Mouse (Mus musculus) hindbrain, embryonic 10.5 days (tissue): ENCODE measurements around the gene Fam241a. TPM values are rescaled to one million over a fixed set of nuclear protein-coding genes. Genes with fewer than 3 reads are reported as not detected.

Source experiments
- DNase-seq: peaks from one replicate; pipeline ENCODE4 v3.0.0-alpha.2; 2017; ENCODE audit warnings: low spot score
- H3K27ac ChIP-seq: fragments of 300-500 bp; sonication (generic); 2 replicates; pipeline ENCODE4 v1.5.1; 2016; ENCODE audit warnings: mild to moderate bottlenecking, moderate library complexity
- H3K27me3 ChIP-seq: fragments of 300-500 bp; sonication (generic); 2 replicates; pipeline ENCODE4 v1.6.1; 2016; ENCODE audit warnings: mild to moderate bottlenecking; ENCODE audit not compliant: poor library complexity, insufficient read depth, severe bottlenecking
- H3K36me3 ChIP-seq: fragments of 300-500 bp; sonication (generic); 2 replicates; pipeline ENCODE4 v1.6.1; 2016; ENCODE audit warnings: mild to moderate bottlenecking, moderate library complexity
- H3K4me1 ChIP-seq: fragments of 300-500 bp; sonication (generic); replicated peaks from 2 replicates; pipeline ENCODE4 v1.6.1; 2016; ENCODE audit warnings: mild to moderate bottlenecking
- H3K4me3 ChIP-seq: fragments of 300-500 bp; sonication (generic); 2 replicates; pipeline ENCODE4 v1.5.1; 2016; ENCODE audit warnings: mild to moderate bottlenecking, moderate library complexity
- H3K9me3 ChIP-seq: fragments of 300-500 bp; sonication (generic); 2 replicates; pipeline ENCODE4 v1.6.1; 2016; ENCODE audit warnings: mild to moderate bottlenecking, moderate library complexity
- WGBS: fragments of 180-500 bp; shearing (Covaris S2); methylation state at CpG from one replicate; pipeline ENCODE4 v1.1.7; 2016; 5-methylcytosine and 5-hydroxymethylcytosine counted together
- polyA plus RNA-seq: library from polyadenylated mRNA; unstranded; fragments of >200 nt; fragmentation: Nextera tagmentation; extraction: Ambion mirVana; gene quantifications from 2 replicates; pipeline ENCODE4 v1.2.1, GENCODE M21; 2016

Gene Fam241a
- polyA plus RNA-seq, 1 experiment from 2014 or later: 7.1 TPM

- 0 out of 2 replicates have a peak, but pooled peaks cover 5% of the 10 kb centered on the region for H3K27me3 ChIP-seq
- H3K4me1 ChIP-seq: peaks cover 6% of the 10 kb centered on the region; the same call in 1 of the 2 replicates
- no peak overlapping the region for H3K27ac ChIP-seq
- DNase-seq: no peak
- WGBS: 85% methylated on average over 2 of the region's 2 CpGs
- H3K36me3 ChIP-seq: no peaks in the 10 kb centered on the region
- no peaks in the 10 kb centered on the region; the same call in 1 of the 2 replicates for H3K9me3 ChIP-seq
- no peak overlapping the region for H3K4me3 ChIP-seq
Measured at GRCm38 (mm10) chr3:127843324-127843940, 52.7 kb downstream of the Fam241a start.

GRCm38 (mm10) chr3:127841926-127842325 is 54.2 kb downstream of the Fam241a start:
- 89% methylated on average over 8 of the region's 8 CpGs for WGBS
- no peak overlapping the region for H3K27ac ChIP-seq
- no peak for DNase-seq

DNA sequence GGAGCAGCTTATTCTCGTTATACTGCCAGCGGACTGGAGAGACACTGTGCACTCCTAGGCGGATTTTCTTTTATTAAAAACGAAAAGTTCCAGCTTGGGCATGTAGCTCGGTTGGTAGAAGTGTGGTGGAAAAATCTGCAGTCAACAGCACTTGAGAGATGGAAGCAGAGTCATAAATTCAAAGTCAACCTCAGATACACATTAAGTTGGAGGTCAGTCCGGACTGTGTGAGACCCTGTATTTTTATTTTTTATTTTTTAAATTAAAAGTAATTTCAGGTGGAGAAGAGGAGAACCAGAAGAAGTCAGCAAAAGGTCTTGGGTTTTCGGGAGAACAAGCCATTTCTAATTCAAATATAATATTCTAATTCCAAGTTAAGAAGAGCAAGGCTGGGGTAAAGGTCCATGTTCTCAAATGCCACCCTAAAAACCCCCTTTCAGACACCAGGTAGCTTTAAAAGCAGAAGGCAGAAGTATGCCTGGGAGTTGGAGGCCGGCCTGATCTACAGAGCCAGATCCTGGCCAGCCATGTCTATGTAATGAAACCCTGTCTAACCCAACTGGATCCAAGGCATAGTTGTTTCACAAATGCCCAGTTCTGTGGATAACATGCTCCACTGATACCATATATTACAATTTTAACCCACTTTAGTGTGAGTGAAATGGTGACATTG is 58.0 kb downstream of the Fam241a start:
- Histone ChIP-seq H3K9me3 (no peaks in the 10 kb centered on the region), H3K27me3 (0 out of 2 replicates have a peak, but pooled peaks cover 5% of the 10 kb centered on the region), H3K27ac (peak overlapping the region; percentile 96), H3K4me3 (peak overlapping the region; percentile 74), H3K36me3 (peaks cover 4% of the 10 kb centered on the region), H3K4me1 (peaks cover 27% of the 10 kb centered on the region)
- no peak for DNase-seq
- WGBS: 33% methylated on average over 8 of the region's 8 CpGs

More at GRCm38 (mm10) chr3:127841926-127842325, 54.2 kb downstream of the Fam241a start:
- Histone ChIP-seq H3K4me3 (no peak overlapping the region), H3K4me1 (peaks cover 15% of the 10 kb centered on the region), H3K9me3 (no peaks in the 10 kb centered on the region; the same call in 1 of the 2 replicates), H3K27me3 (0 out of 2 replicates have a peak, but pooled peaks cover 5% of the 10 kb centered on the region), H3K36me3 (no peaks in the 10 kb centered on the region)

DNA sequence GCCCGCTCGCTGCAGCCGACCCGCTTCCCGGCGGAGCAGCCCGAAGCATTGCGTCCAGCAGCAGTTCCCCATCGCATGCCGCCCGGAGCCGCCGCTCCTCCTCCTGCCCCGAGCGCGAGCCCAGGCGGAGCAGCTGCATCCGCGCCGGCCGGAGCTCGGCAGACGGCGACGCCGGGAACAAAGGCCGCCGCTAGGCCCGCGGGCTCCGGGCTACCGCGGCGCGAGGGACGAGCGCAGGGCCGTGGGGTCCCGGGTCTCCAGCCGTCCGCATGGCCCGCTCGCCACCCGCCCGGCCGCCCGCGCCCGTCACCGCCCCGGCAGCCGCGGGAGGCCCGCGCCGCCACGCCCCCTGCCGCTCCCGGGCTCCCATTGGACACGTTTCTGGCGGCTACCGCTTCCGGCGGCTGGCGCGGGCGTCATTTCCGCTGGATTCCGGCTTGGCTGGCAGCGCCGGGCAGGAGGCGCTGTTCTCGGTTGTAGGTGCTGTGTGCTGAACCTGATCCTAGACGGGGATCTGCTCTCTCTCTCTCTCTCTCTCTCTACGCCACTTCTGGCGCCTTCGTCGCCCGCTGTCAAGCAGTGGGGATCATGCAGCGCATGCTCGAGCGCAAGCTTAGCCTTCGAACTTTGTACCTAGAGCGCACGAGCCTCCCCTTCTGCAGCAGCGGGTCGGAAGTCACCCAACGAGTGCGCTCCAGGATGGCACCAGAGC is 58.8 kb downstream of the Fam241a start, which contains the start of gene Ap1ar:
Ap1ar (minus strand) TSS at position 370 of the 712 bp plus-strand sequence.
- Histone ChIP-seq H3K9me3 (no peaks in the 10 kb centered on the region), H3K27ac (peak within 1 kb of the TSS; percentile 96), H3K4me1 (peaks cover 27% of the 10 kb centered on the region), H3K27me3 (0 out of 2 replicates have a peak, but pooled peaks cover under 1% of the 10 kb centered on the region), H3K36me3 (peaks cover 8% of the 10 kb centered on the region), H3K4me3 (peak within 1 kb of the TSS; percentile 74)
- WGBS: under 1% methylated on average over 89 of the region's 89 CpGs
- DNase-seq: peak; percentile 97

DNA sequence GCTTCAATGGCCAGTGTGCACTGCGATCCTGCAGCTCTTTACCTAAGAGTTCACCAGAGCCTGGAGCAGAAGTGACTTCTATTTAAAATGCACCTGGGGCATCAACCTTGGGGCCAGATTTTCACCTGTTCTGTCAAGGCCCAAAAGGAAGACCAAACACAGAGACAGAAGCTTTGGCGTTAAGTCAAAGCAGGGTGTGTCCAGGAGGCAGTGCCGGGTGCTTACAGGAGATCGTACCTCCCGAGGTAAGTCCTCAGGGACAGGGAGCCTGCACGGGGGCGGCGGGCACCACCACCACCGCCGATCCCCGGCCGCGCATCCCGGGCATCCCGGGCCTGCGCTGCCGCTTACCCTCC is 59.3 kb downstream of the Fam241a start:
- Histone ChIP-seq H3K4me1 (peaks cover 27% of the 10 kb centered on the region), H3K9me3 (no peaks in the 10 kb centered on the region), H3K4me3 (peak overlapping the region; percentile 74), H3K27me3 (no peaks in the 10 kb centered on the region), H3K27ac (peak overlapping the region; percentile 96), H3K36me3 (peaks cover 8% of the 10 kb centered on the region)
- under 1% methylated on average over 17 of the region's 17 CpGs for WGBS
- DNase-seq: no peak

DNA sequence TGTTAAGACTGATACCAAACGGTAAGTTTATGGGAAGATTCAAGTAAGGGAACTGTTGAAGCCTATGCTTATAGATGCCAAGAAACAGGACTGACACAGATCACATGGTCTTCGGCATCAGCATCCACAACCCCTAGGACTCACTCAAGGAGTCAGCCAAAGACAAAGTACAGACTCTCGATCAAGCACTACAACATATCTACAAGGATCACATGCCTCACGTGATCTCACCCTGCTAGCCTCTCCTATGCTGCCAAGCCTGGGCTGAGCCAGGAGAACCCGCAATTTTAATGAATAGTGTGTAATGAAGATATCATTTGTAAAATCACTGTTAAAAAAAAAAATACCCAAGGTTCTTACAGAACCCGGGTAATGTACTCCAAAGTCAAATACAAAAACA is 60.5 kb downstream of the Fam241a start:
- H3K4me1 ChIP-seq: peaks cover 27% of the 10 kb centered on the region
- H3K27me3 ChIP-seq: no peaks in the 10 kb centered on the region
- no peaks in the 10 kb centered on the region for H3K9me3 ChIP-seq
- H3K36me3 ChIP-seq: peaks cover 17% of the 10 kb centered on the region
- H3K4me3 ChIP-seq: no peak overlapping the region
- DNase-seq: no peak
- no peak overlapping the region for H3K27ac ChIP-seq
- WGBS: 91% methylated on average over 6 of the region's 6 CpGs

DNA sequence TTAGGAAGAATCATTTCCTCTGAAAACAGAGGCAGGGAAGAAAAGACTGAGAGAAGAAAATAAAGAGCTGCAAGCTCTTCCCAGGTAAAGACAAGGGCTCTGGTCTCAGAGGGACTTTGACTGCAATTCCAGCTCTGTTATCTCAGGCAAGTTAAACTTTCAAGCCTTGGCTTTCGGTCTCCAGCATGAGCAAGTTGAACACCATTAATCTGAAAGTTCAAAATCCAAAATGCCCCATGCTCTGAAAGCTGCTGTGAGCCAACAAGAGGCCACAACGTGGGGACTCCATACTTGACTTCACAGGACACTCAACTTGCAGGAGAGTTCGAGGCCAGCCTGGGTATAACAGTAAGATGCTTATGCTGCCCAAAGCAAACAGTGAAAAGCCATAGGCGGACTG is 62.1 kb downstream of the Fam241a start:
- Histone ChIP-seq H3K36me3 (peaks cover 18% of the 10 kb centered on the region), H3K4me1 (peaks cover 27% of the 10 kb centered on the region), H3K4me3 (no peak overlapping the region), H3K27ac (no peak overlapping the region), H3K9me3 (no peaks in the 10 kb centered on the region), H3K27me3 (no peaks in the 10 kb centered on the region)
- DNase-seq: no peak
- 87% methylated on average over 4 of the region's 4 CpGs for WGBS

- Histone ChIP-seq H3K27me3 (no peaks in the 10 kb centered on the region), H3K9me3 (no peaks in the 10 kb centered on the region), H3K27ac (no peak overlapping the region), H3K4me3 (no peak overlapping the region), H3K4me1 (peaks cover 21% of the 10 kb centered on the region), H3K36me3 (peaks cover 18% of the 10 kb centered on the region)
- 69% methylated on average over 6 of the region's 6 CpGs for WGBS
- no peak for DNase-seq
Measured at GRCm38 (mm10) chr3:127831079-127831478, 65.0 kb downstream of the Fam241a start.

- H3K27me3 ChIP-seq: no peaks in the 10 kb centered on the region
- peaks cover 18% of the 10 kb centered on the region for H3K36me3 ChIP-seq
- H3K9me3 ChIP-seq: no peaks in the 10 kb centered on the region
- H3K27ac ChIP-seq: no peak overlapping the region
- H3K4me1 ChIP-seq: peaks cover 12% of the 10 kb centered on the region
- WGBS: 93% methylated on average over 10 of the region's 10 CpGs
- no peak overlapping the region for H3K4me3 ChIP-seq
- no peak for DNase-seq
Measured at GRCm38 (mm10) chr3:127830183-127830582, 65.9 kb downstream of the Fam241a start.

GRCm38 (mm10) chr3:127827123-127827522 is 69.0 kb downstream of the Fam241a start:
- Histone ChIP-seq H3K36me3 (peaks cover 13% of the 10 kb centered on the region), H3K27me3 (no peaks in the 10 kb centered on the region), H3K4me3 (no peak overlapping the region), H3K27ac (peak overlapping the region; percentile 47; the same call in 1 of the 2 replicates), H3K9me3 (no peaks in the 10 kb centered on the region), H3K4me1 (peaks cover 11% of the 10 kb centered on the region)
- no peak for DNase-seq
- WGBS: 51% methylated on average over 7 of the region's 7 CpGs

DNA sequence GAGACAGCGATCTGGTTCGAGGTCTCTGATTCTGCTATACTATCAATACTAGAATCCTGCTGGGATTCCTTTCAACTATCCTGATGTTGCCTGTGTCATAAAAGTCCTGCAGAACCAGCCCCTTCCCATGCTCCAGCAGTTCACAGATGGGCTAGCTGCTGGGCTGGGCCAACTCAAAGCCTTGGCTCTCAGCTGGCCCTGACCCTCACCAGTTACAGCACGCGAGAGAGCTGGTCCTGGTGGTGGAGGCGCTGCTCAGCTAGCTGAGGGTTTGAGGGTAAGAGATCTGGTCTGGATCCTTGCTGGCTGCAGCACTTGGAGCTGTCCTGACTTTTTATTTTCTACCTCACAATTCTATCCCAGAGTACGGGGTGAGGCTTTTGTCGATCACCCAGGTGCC is 69.6 kb downstream of the Fam241a start:
- no peaks in the 10 kb centered on the region for H3K27me3 ChIP-seq
- WGBS: 88% methylated on average over 7 of the region's 7 CpGs
- no peaks in the 10 kb centered on the region for H3K9me3 ChIP-seq
- no peak overlapping the region for H3K4me3 ChIP-seq
- 0 out of 2 replicates have a peak overlapping the region, but pooled peaks have one; percentile 53 for H3K27ac ChIP-seq
- no peak for DNase-seq
- peaks cover 11% of the 10 kb centered on the region for H3K4me1 ChIP-seq
- peaks cover 19% of the 10 kb centered on the region for H3K36me3 ChIP-seq

GRCm38 (mm10) chr3:127823886-127824863 is 71.9 kb downstream of the Fam241a start:
- H3K4me3 ChIP-seq: no peak overlapping the region
- no peak overlapping the region for H3K27ac ChIP-seq
- no peaks in the 10 kb centered on the region for H3K27me3 ChIP-seq
- H3K4me1 ChIP-seq: peaks cover 11% of the 10 kb centered on the region
- 85% methylated on average over 17 of the region's 17 CpGs for WGBS
- peaks cover 27% of the 10 kb centered on the region for H3K36me3 ChIP-seq
- no peak for DNase-seq
- H3K9me3 ChIP-seq: no peaks in the 10 kb centered on the region
